Mouse (Mus musculus): Measurements from ENCODE around the gene Fuca2. TPM values are rescaled to one million over a fixed set of nuclear protein-coding genes. Genes with fewer than 3 reads are reported as not detected.
"Not testable (repeated sequence)": the region's sequence is repeated elsewhere in the genome, so short reads cannot be mapped to it uniquely, and the experiment has no call there.

Fuca2 gene
- 47.7 and 53.7 TPM in 2 replicates for polyA plus RNA-seq (2015; fragmentation: Nextera tagmentation; extraction: Ambion mirVana)

DNA sequence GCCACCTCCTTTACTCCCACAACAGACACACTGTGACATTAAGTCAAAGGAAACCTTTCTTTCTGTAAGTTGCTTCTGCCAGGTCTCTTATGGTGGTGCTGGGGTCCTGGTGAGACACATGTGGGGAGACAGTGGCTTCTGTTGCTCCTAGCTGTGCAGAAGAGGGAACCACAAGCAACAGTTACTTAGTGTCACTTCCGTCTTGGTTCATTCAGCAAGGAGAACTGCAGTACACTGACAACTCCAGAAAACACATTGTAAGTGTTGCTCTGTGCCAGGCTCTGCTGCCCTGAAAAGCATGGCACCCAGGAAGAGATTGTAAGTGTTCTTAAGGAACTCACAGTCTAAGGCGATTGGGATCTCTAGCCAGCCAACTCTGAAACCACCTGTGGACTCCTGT is at the start of gene Fuca2:
Gene Fuca2 (plus strand): TSS at position 210 of the 400 bp plus-strand sequence.
- Histone ChIP-seq H3K9ac (ENCODE audit: low read depth, low read length) (no peak within 1 kb of the TSS), H3K4me1 (ENCODE audit: control insufficient read depth, low read depth, low read length) (peaks cover 11% of the 10 kb centered on the region), H3K4me3 (ENCODE audit: low read depth, low read length) (no peak within 1 kb of the TSS), H3K4me2 (ENCODE audit: low read depth, low read length) (peak within 1 kb of the TSS; percentile 59), H3K27me3 (ENCODE audit: control insufficient read depth, insufficient read depth, low read depth, low read length) (no peaks in the 10 kb centered on the region), H3K36me3 (ENCODE audit: control insufficient read depth, insufficient read depth) (peaks cover 3% of the 10 kb centered on the region; the same call in 1 of the 2 replicates), H3K9me3 (replicated peaks; ENCODE audit: control insufficient read depth, low read length) (no peaks in the 10 kb centered on the region), H3K27ac (ENCODE audit: low read length) (peak within 1 kb of the TSS; percentile 54)
- WGBS (ENCODE audit: insufficient replicate concordance), result 52% methylated on average over 2 of the region's 2 CpGs
- no peak for ATAC-seq (ENCODE audit: low read depth)

DNA sequence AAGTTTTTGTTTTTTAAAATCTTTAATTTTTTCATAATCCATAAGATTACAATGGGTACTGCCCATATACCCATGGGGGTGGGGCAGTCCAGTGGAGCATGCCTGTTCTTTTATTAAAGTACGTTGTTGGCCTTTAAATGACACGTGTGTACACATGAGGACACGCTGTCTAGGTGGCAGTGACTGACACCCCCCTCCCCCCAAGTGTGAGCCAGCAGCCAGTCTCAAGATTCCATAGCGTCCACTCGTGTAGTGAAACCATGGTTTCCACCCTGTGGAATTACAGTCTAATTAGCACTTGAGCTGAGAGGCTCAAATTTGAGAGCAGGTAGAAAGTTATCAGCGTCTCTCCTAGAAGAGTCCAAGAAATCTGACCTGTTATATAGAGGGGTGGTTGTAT is 47.7 kb upstream of the Fuca2 start:
- Histone ChIP-seq H3K9ac (ENCODE audit: low read depth, low read length) (no peak overlapping the region), H3K9me3 (replicated peaks; ENCODE audit: control insufficient read depth, low read length) (no peaks in the 10 kb centered on the region), H3K27me3 (ENCODE audit: control insufficient read depth, insufficient read depth, low read depth, low read length) (no peaks in the 10 kb centered on the region), H3K27ac (ENCODE audit: low read length) (no peak overlapping the region), H3K36me3 (ENCODE audit: control insufficient read depth, insufficient read depth) (no peaks in the 10 kb centered on the region), H3K4me1 (ENCODE audit: control insufficient read depth, low read depth, low read length) (no peaks in the 10 kb centered on the region), H3K4me3 (ENCODE audit: low read depth, low read length) (no peak overlapping the region), H3K4me2 (ENCODE audit: low read depth, low read length) (no peak overlapping the region)
- ATAC-seq (ENCODE audit: low read depth), result no peak
- WGBS (ENCODE audit: insufficient replicate concordance), result 70% methylated on average over 6 of the region's 6 CpGs

- H3K4me2 ChIP-seq (ENCODE audit: low read depth, low read length), result no peak overlapping the region
- WGBS (ENCODE audit: insufficient replicate concordance), result 13% methylated on average over 13 of the region's 13 CpGs
Observed at GRCm38 (mm10) chr10:13453200-13453990, 45.9 kb upstream of the Fuca2 start.

GRCm38 (mm10) chr10:13464295-13464694 is 35.0 kb upstream of the Fuca2 start:
- H3K9me3 ChIP-seq (replicated peaks; ENCODE audit: control insufficient read depth, low read length); H3K36me3 ChIP-seq (ENCODE audit: control insufficient read depth, insufficient read depth); H3K27me3 ChIP-seq (ENCODE audit: control insufficient read depth, insufficient read depth, low read depth, low read length); ATAC-seq (ENCODE audit: low read depth); H3K4me3 ChIP-seq (ENCODE audit: low read depth, low read length); H3K4me1 ChIP-seq (ENCODE audit: control insufficient read depth, low read depth, low read length); H3K4me2 ChIP-seq (ENCODE audit: low read depth, low read length); H3K27ac ChIP-seq (ENCODE audit: low read length); H3K9ac ChIP-seq (ENCODE audit: low read depth, low read length): not testable (repeated sequence)
- WGBS (ENCODE audit: insufficient replicate concordance), result 49% methylated on average over 3 of the region's 3 CpGs

More at GRCm38 (mm10) chr10:13453200-13453990, 45.9 kb upstream of the Fuca2 start:
- Histone ChIP-seq H3K4me1 (ENCODE audit: control insufficient read depth, low read depth, low read length) (no peaks in the 10 kb centered on the region), H3K27me3 (ENCODE audit: control insufficient read depth, insufficient read depth, low read depth, low read length) (no peaks in the 10 kb centered on the region), H3K36me3 (ENCODE audit: control insufficient read depth, insufficient read depth) (no peaks in the 10 kb centered on the region), H3K9me3 (replicated peaks; ENCODE audit: control insufficient read depth, low read length) (no peaks in the 10 kb centered on the region), H3K9ac (ENCODE audit: low read depth, low read length) (no peak overlapping the region), H3K4me3 (ENCODE audit: low read depth, low read length) (no peak overlapping the region), H3K27ac (ENCODE audit: low read length) (no peak overlapping the region)
- ATAC-seq (ENCODE audit: low read depth), result no peak

DNA sequence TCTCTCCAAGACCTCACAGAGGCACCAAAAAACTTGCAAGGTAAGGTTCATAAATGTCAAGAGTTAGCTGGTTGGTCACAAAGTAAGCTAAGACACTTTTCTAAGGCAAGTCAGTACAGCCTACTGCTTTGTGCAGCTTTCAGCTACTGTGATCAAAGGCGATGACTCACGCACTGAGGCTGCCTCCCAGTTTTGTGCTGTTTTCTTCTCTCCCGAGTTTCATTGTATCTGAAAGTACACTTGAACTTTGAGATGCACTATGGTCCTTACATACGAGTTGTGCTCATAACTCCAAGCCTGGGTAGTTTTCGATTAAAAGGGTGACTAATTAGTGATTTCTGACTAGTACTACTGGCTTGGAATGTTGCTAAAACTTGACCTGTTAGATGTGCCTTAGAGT is 32.4 kb upstream of the Fuca2 start:
- Histone ChIP-seq H3K27me3 (ENCODE audit: control insufficient read depth, insufficient read depth, low read depth, low read length) (no peaks in the 10 kb centered on the region), H3K36me3 (ENCODE audit: control insufficient read depth, insufficient read depth) (no peaks in the 10 kb centered on the region), H3K4me2 (ENCODE audit: low read depth, low read length) (no peak overlapping the region), H3K4me1 (ENCODE audit: control insufficient read depth, low read depth, low read length) (no peaks in the 10 kb centered on the region), H3K9me3 (replicated peaks; ENCODE audit: control insufficient read depth, low read length) (no peaks in the 10 kb centered on the region), H3K4me3 (ENCODE audit: low read depth, low read length) (no peak overlapping the region), H3K27ac (ENCODE audit: low read length) (no peak overlapping the region), H3K9ac (ENCODE audit: low read depth, low read length) (no peak overlapping the region)
- WGBS (ENCODE audit: insufficient replicate concordance), result 57% methylated on average over 5 of the region's 5 CpGs
- ATAC-seq (ENCODE audit: low read depth), result no peak

- not testable (repeated sequence) for H3K9ac ChIP-seq (ENCODE audit: low read depth, low read length); H3K36me3 ChIP-seq (ENCODE audit: control insufficient read depth, insufficient read depth); H3K4me3 ChIP-seq (ENCODE audit: low read depth, low read length); H3K9me3 ChIP-seq (replicated peaks; ENCODE audit: control insufficient read depth, low read length); H3K4me1 ChIP-seq (ENCODE audit: control insufficient read depth, low read depth, low read length); H3K27ac ChIP-seq (ENCODE audit: low read length); H3K4me2 ChIP-seq (ENCODE audit: low read depth, low read length); ATAC-seq (ENCODE audit: low read depth); H3K27me3 ChIP-seq (ENCODE audit: control insufficient read depth, insufficient read depth, low read depth, low read length)
- WGBS (ENCODE audit: insufficient replicate concordance), result 58% methylated on average over 6 of the region's 6 CpGs
Observed at GRCm38 (mm10) chr10:13468025-13468529, 31.3 kb upstream of the Fuca2 start.

GRCm38 (mm10) chr10:13470236-13470635 is 29.1 kb upstream of the Fuca2 start:
- no peaks in the 10 kb centered on the region for H3K36me3 ChIP-seq (ENCODE audit: control insufficient read depth, insufficient read depth)
- H3K4me1 ChIP-seq (ENCODE audit: control insufficient read depth, low read depth, low read length), result no peaks in the 10 kb centered on the region; the same call in 1 of the 2 replicates
- H3K27ac ChIP-seq (ENCODE audit: low read length), result peak overlapping the region; percentile 30; the same call in 1 of the 2 replicates
- no peaks in the 10 kb centered on the region for H3K9me3 ChIP-seq (replicated peaks; ENCODE audit: control insufficient read depth, low read length)
- no peak overlapping the region for H3K4me3 ChIP-seq (ENCODE audit: low read depth, low read length)
- WGBS (ENCODE audit: insufficient replicate concordance), result 37% methylated on average over 3 of the region's 3 CpGs
- ATAC-seq (ENCODE audit: low read depth), result peak; percentile 39; the same call in 1 of the 2 replicates
- no peak overlapping the region for H3K9ac ChIP-seq (ENCODE audit: low read depth, low read length)
- no peak overlapping the region for H3K4me2 ChIP-seq (ENCODE audit: low read depth, low read length)
- H3K27me3 ChIP-seq (ENCODE audit: control insufficient read depth, insufficient read depth, low read depth, low read length), result peaks cover 31% of the 10 kb centered on the region

- Histone ChIP-seq H3K27ac (ENCODE audit: low read length) (no peak overlapping the region), H3K4me3 (ENCODE audit: low read depth, low read length) (peak overlapping the region; percentile 63), H3K36me3 (ENCODE audit: control insufficient read depth, insufficient read depth) (no peaks in the 10 kb centered on the region), H3K9me3 (replicated peaks; ENCODE audit: control insufficient read depth, low read length) (no peaks in the 10 kb centered on the region), H3K4me2 (ENCODE audit: low read depth, low read length) (peak overlapping the region; percentile 74), H3K9ac (ENCODE audit: low read depth, low read length) (peak overlapping the region; percentile 47; the same call in 1 of the 2 replicates), H3K4me1 (ENCODE audit: control insufficient read depth, low read depth, low read length) (no peaks in the 10 kb centered on the region; the same call in 1 of the 2 replicates), H3K27me3 (ENCODE audit: control insufficient read depth, insufficient read depth, low read depth, low read length) (peaks cover 35% of the 10 kb centered on the region)
- no peak for ATAC-seq (ENCODE audit: low read depth)
- 15% methylated on average over 17 of the region's 17 CpGs for WGBS (ENCODE audit: insufficient replicate concordance)
Observed at GRCm38 (mm10) chr10:13473287-13473832, 26.0 kb upstream of the Fuca2 start.

All from liver, embryonic 16.5 days (tissue).